Mouse (Mus musculus): ENCODE measurements at regions not wholly inside any gene's neighbourhood (a gene's known extent, or its start where the extent isn't known, plus 50 kb on each side); places are given as distances from the start of the nearest gene placed in this dataset.

DNA sequence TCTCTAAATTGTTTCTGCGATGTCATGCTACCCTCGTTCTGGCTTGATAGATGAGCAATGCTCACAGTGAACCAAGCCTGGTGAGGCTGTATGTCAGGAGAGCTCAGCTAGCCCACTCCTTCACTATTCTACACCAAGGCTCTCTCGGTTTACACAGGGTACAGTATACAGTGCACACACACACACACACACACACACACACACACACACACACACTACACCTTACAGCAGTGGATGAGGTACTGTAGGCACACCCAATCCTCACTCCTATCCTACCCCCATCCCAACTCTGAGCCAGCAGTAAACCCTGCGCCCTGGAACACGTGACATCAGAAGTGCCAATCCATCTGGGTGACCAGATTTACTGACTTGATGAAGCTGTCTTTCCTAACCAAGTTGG is 57.2 kb upstream of the Tanc2 start:
- TF ChIP-seq POLR2A (IDR thresholded peaks at IDR 0.05; ENCODE audit: insufficient read length, low read depth), result no peak
- TF ChIP-seq POLR2AphosphoS2 (IDR thresholded peaks at IDR 0.05; ENCODE audit: insufficient read length, low read depth), result no peak
- TF ChIP-seq TCF12 (IDR thresholded peaks at IDR 0.05; ENCODE audit: insufficient read depth, poor library complexity, severe bottlenecking), result no peak
- TF ChIP-seq TCF3 (IDR thresholded peaks at IDR 0.05; ENCODE audit: insufficient read length, low read depth), result no peak
- TF ChIP-seq MYOG (IDR thresholded peaks at IDR 0.05; ENCODE audit: control insufficient read depth in 1 of 3, insufficient read depth in 1 of 3, insufficient read length in 2 of 3, low read depth in 2 of 3), result no peak
- TF ChIP-seq USF1 (IDR thresholded peaks at IDR 0.05; ENCODE audit: low read depth), result no peak
- no peak for TF ChIP-seq CEBPB (IDR thresholded peaks at IDR 0.05; ENCODE audit: insufficient read depth, poor library complexity, severe bottlenecking)
- TF ChIP-seq E2F4 (IDR thresholded peaks at IDR 0.05; ENCODE audit: insufficient read depth), result no peak
- TF ChIP-seq MAX (IDR thresholded peaks at IDR 0.05; ENCODE audit: low read depth), result no peak
- TF ChIP-seq MYOD1 (IDR thresholded peaks at IDR 0.05; ENCODE audit: control insufficient read depth in 1 of 3, insufficient read length in 2 of 3, low read depth in 2 of 3), result no peak
- TF ChIP-seq REST (IDR thresholded peaks at IDR 0.05; ENCODE audit: insufficient read depth, insufficient read length), result no peak

All from myocyte (in vitro differentiated cells).